Mouse (Mus musculus) embryonic fibroblast, embryonic 13.5 days (primary cell): ENCODE results near the gene Dhdh.

ENCODE experiments used
- CTCF ChIP-seq: IDR thresholded peaks from 2 replicates; pipeline ENCODE4 v1.5.1; 2011; ENCODE audit warnings: mild to moderate bottlenecking, control low read depth, low read length, moderate library complexity, borderline replicate concordance; ENCODE audit not compliant: insufficient read depth
- POLR2A ChIP-seq: IDR thresholded peaks from 2 replicates; pipeline ENCODE4 v1.6.1; 2011; ENCODE audit warnings: low read depth, mild to moderate bottlenecking, control low read depth, low read length, moderate library complexity

DNA sequence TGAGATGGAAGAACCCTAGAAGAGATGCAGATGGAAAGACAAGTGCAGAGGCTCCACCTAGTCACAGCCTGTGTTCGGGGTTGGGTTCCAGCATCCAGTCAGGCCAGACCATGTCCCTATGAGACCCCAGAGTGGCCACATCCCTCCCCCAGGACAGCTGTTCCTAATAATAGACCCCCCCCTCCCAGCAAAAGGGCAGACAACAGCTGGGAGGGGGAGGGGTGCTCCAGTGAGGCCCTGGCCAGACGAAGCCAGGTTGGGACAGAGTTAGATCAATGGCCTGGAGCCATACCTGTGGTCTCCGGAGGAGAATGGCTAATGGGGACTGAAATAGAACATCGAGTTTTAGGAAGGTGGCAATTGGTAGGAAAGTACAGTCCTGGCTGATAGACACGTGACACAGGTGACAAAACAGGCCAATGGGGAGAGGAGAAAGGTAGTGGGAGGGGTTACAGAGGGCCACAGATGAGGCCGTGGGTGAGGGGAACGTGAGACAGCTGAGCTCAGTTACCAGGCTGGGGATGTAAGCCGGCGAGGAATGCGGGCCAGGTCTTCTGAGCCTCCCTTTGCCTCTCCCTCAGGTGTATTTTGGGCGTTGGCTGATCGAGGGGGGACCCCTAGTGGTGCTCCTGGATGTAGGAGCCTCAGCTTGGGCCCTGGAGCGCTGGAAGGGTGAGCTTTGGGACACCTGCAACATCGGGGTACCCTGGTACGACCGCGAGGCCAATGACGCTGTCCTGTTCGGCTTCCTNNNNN lies 50.9 kb downstream of the Dhdh start, which contains the start of gene Ruvbl2:
- TF ChIP-seq CTCF (no peak), POLR2A (no peak)
